Mouse (Mus musculus) spleen, embryonic (tissue): Measurements from ENCODE around the gene Cplx2.

Experiments
- CTCF ChIA-PET: fragments of 350-600 bp; sonication (Branson Sonifier 250); formaldehyde crosslinking; loops from one replicate; lab custom pipeline; 2022; lab: Charles Lee

The Cplx2 gene

DNA sequence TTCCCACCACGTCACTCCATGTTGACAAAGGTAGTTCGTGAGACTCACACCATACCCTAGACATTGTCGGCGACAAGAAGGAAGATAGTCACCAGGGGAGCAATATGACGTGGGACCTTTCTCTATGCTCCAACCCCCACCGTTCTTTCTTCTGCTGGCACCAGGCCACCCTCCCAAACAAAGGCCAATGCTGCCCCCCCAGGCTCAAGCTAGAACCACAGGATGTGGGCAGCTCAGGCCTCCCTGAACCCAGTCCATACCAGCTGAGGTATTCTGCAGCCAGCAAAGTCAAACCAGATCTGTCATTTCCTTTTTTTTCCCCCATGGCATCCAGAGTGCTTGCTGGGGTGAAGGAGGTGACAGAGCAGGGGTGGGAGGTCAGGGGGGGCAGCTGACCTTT, 3.4 kb upstream of the Cplx2 start:
- CTCF ChIA-PET = interaction anchor here (0.7 to 1.4 kb wide), 4 partner anchors 10 to 305 kb away, joined by 3 to 6 read pairs (median 4); no protein-coding TSS in a partner anchor

DNA sequence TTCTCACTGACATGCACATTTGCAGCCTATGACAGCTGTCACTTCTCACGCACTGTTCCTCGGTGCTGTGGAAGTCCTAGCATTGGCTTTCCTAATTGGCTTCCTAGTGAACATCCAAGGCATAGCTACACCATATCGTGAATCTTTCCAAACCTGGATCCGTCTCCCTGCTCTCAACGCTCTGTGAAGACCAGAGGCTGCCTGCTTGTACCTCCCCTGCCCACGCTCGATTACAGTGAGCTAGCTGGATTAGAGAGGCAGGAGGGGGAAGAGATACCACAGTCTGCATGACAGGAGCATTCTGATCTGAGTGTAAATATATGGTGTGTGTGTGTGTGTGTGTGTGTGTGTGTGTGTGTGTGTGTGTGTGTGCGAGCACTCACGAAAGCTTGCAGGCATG, 3.0 kb upstream of the Cplx2 start:
- CTCF ChIA-PET = interaction anchor here (0.7 to 1.4 kb wide), 4 partner anchors 10 to 305 kb away, joined by 3 to 6 read pairs (median 4); no protein-coding TSS in a partner anchor

GRCm38 (mm10) chr13:54371387-54372330, 510 bp downstream of the Cplx2 start:
- CTCF ChIA-PET = interaction anchor here (0.5 to 1.1 kb wide), 4 partner anchors 39 to 189 kb away, joined by 3 to 6 read pairs (median 4); no protein-coding TSS in a partner anchor

- CTCF ChIA-PET = interaction anchor here (0.6 to 1.1 kb wide), 2 partner anchors 75 to 125 kb away, joined by 3 to 4 read pairs; no protein-coding TSS in a partner anchor
Observed at GRCm38 (mm10) chr13:54372665-54373064, 1.5 kb downstream of the Cplx2 start.

DNA sequence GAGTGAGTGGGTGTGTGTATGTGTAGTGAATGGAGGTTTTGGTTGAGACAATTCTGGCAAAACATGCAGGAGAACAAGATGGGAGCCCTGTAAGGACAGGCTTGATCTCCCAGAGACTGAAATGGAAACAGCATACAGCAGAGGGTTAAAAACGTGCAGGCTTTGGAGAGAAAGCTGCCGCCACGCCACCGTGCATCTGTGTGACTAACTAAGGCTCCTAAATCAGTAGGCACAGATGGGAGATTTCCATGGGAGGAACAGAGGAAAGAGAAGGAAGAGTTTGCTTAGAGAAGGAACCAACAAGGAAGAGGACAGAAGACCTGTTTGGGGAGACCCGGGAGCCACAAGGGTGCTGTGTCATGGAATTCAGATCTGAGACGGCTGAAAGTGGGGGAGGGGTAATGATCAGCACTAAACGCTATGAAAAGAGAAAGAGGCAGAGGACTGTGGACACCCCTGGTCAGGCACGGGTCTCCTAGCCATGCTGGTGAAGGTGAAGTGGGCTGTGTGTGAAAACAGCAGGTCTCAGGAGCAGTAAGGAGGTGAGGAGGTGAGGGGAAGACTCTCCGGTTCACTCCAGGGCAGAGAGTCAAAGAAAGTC, 3.1 kb downstream of the Cplx2 start:
- CTCF ChIA-PET = no interaction called here

- CTCF ChIA-PET = no interaction called here
Observed at GRCm38 (mm10) chr13:54375497-54376495, 4.6 kb downstream of the Cplx2 start.

- CTCF ChIA-PET = no interaction called here
Observed at GRCm38 (mm10) chr13:54376736-54377135, 5.6 kb downstream of the Cplx2 start.

- CTCF ChIA-PET = interaction anchor here (0.5 to 1.1 kb wide), 2 partner anchors 10 to 134 kb away, joined by 5 to 14 read pairs; no protein-coding TSS in a partner anchor
Observed at GRCm38 (mm10) chr13:54378051-54378450, 6.9 kb downstream of the Cplx2 start.

DNA sequence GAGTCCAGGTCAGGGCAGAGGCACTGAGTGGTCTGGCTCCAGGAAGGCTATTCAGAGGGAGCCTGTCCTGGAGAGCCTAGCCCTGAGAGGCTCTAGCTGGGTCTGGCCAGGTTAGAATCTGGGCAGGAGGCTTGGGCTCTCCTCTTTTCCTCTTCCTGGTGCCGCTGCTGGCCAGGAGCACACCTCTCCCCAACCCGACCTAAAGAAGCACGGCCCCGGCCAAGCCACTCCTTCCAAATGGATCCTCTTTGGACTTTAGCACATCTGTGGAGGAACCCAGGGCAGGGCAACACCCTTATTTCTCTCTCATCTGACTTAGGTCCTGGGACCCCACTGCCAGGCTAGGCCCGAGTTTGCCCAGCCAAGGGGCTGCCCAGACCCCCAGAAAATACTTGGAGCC, 9.3 kb downstream of the Cplx2 start:
- CTCF ChIA-PET = no interaction called here

DNA sequence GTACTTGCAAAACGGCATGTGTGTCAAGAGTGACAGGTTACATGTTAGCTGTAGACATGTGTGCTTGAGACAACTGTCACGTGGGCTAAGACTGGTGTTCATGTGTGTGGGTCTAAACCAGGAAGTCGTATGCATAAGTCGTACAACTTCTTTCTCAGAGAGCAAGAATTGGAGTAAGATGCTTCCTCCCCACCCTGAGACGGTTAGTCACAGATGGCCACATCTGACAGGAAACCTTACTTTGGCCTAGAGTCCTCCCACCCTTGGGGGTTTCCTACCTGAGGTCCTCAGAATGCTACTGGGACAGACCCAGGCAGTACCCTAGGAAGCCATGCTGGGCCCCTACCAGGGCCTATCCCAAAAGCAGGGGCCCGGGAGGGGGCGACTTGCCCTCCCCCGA, 10.2 kb downstream of the Cplx2 start:
- CTCF ChIA-PET = no interaction called here

- CTCF ChIA-PET = interaction anchor here (0.6 kb wide), 1 partner anchor 193 kb away, joined by 7 read pairs; no protein-coding TSS in a partner anchor
Observed at GRCm38 (mm10) chr13:54383531-54383930, 12.4 kb downstream of the Cplx2 start.

DNA sequence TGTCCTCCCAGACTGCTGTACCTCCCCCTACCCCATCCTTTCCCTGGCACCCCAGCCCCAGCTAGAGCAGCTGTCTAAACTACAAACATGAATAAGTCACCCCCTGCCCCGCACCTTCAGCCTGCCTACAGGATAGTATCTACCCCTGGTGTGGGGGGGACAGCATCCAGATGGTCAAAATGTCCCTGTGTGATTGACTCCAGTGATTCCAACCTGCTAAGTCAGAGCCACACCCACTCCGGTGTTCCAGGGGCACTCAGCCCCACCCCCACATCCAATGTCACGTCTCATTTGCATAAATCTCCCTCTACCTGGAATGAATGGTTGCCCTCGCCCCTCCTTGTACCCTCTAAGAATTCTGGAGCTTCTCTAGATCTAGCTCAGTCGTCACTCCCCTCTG, 13.4 kb downstream of the Cplx2 start:
- CTCF ChIA-PET = interaction anchor here (0.6 kb wide), 1 partner anchor 41 kb away, joined by 3 read pairs; no protein-coding TSS in a partner anchor

DNA sequence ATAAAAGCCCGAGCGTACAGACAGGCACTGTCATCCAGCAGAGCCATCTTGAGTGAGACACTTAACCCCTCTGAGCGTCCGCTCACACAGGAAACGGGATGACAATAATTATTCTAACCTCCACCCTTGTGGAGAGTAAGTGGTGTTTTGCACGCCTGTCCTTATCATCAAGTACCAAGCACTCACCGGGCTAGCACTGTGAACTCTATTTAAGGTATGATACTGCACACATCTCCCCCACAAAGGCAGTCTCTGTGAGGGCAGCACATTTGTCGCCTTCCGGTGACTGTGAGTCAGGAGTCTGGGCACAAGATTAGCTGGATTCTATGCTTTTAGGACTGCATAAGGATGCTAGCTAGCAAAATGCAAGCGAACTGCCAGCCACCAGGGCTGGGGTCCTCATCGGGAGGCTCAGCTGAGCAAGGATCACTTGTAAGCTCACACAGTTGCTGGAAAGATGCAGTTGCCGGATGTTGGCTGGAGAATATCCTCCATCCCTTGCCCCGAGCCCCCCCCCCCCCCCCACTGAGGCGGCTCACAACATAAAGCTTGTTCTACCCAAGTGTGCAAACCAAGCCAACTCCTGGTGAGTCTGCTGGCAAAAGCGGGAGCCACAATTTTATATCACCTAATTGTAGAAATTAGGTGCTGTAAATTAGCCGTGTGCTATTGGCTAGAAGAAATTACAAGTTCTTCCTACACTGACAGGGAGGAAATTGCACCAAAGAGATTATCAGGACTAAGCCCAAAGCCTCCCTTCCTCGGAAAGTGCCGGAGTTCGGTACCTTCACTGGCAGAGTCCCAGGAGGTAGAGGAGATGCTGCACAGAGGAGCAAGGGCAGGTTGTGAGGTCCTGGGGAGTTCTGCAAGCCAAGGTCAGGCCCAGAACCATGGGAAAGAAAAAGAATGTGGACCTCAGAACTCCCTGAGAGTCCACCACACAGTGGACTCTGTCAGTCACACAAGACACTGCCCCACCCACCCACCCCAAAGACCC, 14.2 kb downstream of the Cplx2 start:
- CTCF ChIA-PET = interaction anchor here (0.6 kb wide), 1 partner anchor 42 kb away, joined by 3 read pairs; no protein-coding TSS in a partner anchor

DNA sequence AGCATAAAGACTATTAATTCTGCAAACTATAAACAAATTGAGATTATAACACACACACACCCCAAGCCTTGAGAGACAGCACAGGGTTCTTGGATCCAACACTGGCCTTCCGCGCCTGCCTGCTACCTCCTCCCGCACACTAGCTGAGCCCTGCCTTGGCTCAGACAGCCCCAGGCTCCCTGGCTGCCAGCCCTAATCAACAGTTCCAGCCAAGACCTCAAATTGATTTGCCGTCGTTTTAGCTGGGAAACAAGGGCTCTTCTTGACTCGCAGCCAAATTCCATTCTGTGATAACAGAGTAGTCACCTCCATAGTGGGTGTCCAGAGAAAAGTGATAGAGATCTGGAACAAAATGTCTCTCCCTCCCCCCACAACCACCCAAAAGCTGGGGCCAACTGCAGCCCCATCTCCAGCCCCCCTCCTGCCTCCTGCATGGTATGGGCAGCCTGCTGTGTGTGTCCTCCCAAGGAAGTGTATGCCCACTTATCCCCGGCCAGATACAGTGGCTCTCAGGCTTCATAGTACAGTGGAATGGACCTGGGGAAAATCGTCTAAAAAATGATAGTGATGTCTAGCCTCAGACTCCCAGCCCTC, 18.9 kb downstream of the Cplx2 start:
- CTCF ChIA-PET = interaction anchor here (0.9 kb wide), 1 partner anchor 49 kb away, joined by 3 read pairs; no protein-coding TSS in a partner anchor

DNA sequence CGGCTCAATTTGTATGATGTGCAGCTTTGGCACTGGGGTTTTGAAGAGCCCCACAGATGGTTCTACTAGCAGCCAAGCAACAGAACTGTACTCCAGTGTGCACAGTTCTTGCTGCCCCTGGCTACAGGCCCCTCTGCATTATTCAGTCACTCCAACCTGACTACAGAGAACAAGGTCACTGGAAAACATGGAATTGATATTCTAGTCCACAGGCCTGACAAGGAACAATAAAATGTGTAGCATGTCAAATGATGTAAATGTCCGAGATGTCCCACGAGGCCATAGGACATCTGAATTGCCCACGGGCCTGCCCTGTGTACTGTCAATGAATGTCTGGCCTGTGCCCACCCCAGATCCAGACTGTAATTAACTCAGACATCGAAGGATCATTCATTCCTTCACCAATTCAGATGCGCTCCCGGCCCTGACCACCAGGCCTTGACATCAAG, 19.4 kb downstream of the Cplx2 start:
- CTCF ChIA-PET = no interaction called here

GRCm38 (mm10) chr13:54391313-54391712, 20.2 kb downstream of the Cplx2 start:
- CTCF ChIA-PET = no interaction called here

- CTCF ChIA-PET = no interaction called here
Observed at GRCm38 (mm10) chr13:54397069-54397468, 25.9 kb downstream of the Cplx2 start.

GRCm38 (mm10) chr13:54400565-54401179, 29.5 kb downstream of the Cplx2 start:
- CTCF ChIA-PET = no interaction called here

DNA sequence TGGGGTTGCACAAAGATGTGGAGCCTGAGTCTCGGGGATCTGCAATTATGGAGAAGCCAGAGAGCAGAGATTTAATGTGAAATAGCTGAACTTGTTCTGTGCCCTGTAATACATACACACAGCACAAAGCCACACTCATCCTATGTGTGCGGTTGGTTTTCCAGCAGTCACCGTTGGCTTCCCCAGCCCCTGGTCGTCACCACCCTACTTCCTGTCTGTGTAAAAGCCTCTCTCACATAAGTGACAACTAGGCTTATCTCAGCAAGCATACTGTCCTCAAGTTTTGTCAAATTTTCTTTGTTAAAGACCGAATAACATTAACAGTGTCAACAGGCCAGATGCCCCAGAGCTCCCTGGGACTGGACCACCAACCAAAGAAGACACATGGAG, 30.0 kb downstream of the Cplx2 start:
- CTCF ChIA-PET = no interaction called here
